Mouse (Mus musculus) left cerebral cortex, adult 9 months (tissue): Measurements from ENCODE around the gene Cog3.
"Not testable (repeated sequence)": the region's sequence is repeated elsewhere in the genome, so short reads cannot be mapped to it uniquely, and the experiment has no call there.

ENCODE experiments used
- DNase-seq, 2 experiments: peaks; one replicate each; pipeline ENCODE4 v3.0.0; 2022; ENCODE audit warnings: low spot score in 2 of 2

Cog3 gene

DNA sequence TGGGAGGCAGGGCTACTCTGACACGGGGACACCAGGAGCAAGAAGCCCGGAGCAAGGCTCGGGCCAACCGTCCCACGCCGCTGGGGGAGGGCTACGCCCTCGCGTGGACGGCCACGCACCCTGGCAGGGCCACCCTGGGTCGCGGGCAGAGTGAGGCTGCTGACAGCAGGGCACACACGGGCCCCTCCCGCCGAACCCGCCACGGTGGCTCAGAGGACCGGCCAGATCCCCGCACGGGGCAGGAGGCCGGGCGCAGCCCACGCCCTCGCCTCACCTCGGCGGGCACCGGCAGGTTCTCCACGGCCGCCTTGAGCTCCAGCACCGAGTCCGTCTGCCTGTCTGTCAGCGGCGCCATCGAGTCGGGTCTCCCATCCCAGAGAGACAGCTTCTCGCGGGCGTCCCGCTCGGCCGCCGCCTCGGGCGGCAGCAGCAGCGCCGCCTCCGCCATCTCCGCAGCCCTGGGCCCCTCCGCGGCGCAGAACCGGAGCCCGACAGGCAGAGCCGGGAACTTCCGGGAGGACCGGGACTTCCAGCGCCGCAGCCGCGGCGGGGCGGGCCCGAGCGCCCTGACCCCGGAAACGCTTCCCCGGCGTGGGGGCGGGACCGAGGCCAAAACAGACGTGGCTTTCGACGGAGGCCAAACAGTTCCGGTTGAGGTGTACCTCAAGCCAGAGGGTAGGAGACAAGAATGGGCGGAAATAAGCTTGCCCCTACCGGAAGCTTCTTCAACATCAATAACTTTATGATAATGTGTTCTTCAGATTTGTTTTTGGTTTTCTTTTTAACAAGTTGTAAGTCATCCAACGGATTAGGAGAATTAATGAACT, at the start of gene Cog3:
Cog3 (minus strand) TSS at position 527 of the 827 bp plus-strand sequence.
- DNase-seq, result peak; percentile 91 to 97

DNA sequence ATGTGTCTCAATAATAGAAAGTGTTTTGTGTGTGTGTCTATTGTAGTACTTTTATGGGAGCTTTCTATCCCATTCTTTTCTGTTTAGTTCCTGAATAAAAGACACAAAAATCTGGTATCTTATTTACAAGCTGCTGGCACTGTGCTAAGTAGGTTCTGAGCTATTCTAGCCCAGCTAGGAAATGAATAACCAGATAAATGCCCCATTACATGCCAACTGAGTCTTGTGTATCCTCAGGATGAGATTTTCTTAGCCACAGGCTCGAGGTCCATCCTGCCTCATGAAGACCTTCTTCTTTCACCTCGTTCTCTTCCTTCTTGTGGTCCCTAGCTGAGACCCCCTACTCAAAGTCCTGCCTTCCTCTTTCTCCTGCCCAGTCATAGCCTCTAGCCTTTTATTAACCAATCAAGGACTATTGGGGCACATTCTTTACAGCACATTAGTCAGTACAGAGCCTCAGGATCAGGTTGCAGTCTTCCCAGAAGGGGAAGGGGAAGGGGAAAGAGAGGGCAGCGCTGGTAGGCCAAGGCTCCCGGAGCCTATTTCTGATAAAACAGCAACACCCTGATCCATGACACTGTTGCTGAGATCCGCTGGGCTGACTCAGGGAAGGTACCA, 43.6 kb upstream of the Cog3 start:
- DNase-seq, result no peak

DNA sequence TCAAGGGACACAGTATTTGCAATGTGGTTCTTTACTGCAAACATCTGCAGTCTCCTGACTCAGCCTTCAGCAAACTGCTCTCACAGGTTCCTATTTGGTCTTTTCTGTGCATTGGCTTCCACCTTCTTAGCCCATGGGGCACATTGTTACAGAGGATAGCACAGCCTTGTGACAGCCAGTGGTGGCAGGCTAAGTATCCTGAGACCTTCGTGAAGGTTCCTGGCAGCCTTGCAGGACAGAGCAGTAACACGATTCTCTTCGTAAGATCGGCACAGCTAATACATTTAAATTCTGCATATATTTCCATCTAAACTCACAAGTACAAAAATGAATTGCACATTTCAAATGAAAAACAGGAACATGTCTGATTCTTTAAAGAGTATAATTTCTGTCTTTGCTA, 41.6 kb upstream of the Cog3 start:
- DNase-seq, result no peak

DNA sequence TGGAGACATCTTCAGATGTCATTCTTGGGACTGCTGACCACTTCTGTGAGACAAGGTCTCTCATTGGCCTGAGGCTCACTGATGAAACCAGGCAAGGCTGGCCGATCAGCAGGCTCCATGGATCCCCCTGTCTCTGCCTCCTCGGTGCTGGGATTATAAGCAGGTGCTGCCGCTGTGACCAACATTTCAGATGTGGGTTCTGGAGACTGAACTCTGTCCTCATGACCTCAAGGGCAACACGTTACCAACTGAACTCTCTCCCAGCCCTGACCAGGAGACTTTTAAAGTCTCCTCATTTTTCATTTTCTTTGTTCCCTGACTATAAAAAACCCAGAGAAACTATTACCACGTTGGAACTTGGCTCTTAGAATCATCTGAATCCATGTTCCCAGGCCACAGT, 40.4 kb upstream of the Cog3 start:
- no peak for DNase-seq

DNA sequence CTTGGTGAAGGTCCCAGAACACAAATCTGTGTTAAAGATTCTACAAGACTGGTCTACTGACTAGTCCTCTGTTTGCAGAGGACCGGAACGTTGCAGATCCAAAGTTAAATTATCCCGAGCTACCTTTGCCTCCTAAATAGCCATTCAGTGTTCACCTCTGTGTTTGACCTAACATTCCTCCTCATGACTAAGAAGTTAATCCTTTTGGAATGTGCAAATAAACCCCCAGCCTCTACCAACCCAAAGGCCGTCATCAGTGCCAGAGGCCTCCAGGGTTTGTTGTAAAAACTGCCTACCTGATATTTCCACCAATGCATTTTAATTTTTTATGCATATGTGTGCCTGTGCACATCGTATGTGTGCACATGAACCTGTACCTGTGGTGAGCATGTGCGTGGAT, 40.0 kb upstream of the Cog3 start:
- DNase-seq, result no peak

DNA sequence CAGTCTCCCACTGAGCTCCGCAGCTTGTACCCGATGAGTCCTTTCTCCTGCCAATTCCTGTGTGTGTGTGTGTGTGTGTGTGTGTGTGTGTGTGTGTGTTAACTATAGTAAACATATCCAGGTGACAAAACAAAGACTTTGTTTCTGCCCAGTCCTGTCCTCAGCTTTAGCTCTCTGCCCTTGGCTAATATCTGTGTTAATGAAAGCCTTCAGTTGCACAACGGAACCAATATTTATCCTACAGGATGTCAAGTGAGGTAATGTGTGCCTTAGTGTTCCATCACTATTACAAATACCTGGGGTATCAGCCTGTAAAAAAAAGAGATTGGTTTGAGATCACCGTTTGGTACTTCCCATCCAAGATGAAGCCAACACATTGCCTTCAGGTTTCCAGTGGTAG, 38.8 kb upstream of the Cog3 start:
- DNase-seq, result no peak

DNA sequence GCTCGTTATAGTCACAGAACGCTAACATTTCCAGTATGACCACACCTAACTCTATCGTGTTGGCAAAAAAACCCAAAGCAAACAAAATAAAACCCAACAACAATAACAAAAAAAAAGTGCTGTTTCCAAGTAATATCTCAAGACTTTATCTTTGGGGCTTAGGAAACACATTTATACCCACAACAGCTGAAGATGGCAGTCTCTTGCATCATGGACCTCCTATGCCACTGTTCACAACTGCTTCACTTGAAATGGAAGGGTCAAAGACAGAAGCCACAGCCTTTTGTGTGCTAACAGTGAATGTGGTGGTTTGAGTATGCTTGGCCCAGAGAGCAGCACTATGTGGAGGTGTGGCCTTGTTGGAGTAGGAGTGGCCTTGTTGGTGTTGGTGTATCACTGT, 37.1 kb upstream of the Cog3 start:
- DNase-seq, result no peak

DNA sequence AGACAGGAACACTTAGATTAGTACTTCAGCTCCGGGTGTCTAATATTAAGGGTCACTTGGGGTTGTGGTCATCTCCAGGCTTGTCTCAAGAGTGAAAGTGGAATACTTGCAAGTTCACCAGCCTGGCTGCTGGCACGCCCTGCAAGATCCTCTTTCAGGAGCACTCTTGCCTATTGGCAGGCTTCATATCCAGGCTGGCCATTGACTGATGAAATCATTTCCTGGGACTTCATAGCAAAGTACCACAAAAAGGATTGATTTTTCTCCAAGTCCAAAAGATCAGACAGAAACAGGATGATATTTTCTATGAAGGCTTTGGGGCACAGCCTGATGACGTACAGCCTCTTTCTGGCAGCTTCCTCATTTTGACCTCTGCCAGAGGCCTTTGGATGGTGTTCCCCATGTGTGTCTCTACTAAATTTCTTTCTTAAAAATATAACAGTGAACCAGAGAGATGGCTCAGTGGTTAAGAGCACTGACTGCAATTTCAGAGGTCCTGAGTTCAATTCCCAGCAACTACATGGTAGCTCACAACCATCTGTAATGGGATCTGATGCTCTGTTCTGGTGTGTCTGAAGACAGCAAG, 36.2 kb upstream of the Cog3 start:
- no peak for DNase-seq

DNA sequence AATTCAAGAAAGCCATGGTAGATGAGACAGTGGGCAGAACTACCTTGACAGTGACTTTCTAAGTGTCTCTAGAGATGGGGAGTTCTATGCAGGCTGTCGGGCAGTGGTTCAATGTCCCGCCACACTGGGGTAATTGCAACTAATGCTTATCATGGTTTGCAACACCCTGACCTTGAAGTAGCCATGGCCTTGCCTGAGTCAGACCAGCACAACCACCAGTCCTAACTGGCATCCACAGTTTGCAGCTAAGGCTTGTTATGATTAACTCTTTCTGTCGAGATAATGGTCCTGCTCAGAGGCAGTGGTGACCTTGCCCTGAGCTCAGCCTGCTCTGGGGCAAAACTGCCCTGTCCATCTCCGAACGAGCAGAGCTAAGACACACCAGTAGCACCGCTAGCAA, 35.0 kb upstream of the Cog3 start:
- DNase-seq, result no peak

DNA sequence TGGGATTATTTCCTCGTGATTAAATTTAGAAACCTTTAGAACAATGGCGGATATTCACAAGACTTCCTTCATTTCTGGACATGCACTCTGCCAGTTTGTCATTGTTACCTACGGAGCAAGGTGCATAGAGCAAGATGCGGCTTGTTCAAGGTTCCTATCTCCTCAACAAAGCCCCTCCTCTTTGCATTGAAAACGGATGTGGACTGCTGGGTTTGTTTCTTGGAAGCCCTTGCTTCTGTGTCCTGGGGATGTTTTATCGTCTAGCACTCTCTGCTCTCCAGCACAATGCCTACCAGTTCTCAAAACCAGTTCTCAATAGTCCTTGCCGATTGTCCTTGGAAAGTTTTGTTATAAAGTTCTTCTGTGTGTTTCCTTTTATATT, 33.5 kb upstream of the Cog3 start:
- no peak for DNase-seq

DNA sequence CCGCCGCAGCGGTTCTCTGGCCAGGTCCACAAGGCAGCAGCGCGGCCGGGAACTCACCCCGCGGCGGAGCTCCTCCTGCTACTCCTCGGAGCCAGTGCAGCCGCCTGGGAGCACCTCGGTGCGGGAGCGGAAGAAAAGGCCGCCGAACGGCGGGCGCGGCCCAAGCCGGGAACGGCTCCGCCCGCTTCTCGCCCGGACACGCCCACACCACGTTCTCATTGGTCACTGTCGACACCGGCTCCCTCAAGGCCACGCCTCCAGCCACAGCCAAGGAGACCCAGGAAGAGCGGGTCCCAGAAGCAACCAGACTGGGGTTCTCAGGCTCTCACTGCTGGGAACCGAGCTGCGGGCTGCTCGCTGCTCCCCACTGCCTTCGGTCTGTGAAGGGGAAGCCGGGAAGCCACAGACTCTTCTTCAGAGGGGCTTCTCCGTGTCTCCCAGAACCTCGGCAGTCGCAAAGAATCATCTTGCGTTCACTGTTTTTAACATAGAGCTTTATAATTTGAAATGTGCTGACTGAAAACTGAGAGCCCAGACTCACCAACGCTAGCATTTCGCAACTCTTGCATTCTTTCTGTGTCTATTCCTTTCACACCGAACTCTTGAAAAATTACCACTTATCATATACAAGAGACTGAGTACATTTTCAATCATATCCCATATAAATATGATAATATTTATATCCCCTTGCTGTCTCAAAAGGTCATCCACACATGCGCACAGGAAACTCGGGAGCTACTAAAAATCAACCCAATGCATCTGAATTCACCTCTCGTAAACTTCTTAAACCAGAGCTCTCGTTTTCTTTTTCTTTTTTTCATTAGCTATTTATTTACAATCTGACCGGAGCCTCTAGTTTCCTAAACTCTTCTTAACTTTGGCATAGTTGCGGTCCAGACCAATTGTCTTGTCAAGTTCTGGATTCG, 32.8 kb upstream of the Cog3 start, which contains the start of gene Slc25a30:
Slc25a30 (minus strand) TSS at position 170 of the 926 bp plus-strand sequence.
- peak; percentile 86 to 96 for DNase-seq

DNA sequence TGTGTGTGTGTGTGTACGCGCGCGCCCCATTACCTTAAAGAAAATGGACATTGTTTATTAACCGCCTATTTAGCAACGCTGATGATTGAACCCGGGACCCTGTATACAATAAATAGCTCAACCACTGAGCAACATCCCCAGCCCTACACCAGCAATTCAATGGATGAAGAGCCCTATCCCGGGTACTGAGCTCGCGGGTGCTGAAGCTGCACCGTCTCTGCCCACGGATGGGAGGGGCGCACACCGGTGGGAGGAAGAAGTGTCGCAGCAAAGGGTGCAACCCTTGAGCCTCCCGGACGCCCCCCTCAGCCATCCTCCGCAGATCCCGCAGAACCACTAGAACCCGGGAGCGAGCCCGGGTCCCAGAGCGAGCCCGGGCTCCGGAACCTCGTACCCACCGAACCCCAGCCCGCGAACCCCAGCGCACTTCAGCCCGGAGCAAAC, 32.1 kb upstream of the Cog3 start:
- DNase-seq, result peak in 1 of 2 experiments; percentile 58

DNA sequence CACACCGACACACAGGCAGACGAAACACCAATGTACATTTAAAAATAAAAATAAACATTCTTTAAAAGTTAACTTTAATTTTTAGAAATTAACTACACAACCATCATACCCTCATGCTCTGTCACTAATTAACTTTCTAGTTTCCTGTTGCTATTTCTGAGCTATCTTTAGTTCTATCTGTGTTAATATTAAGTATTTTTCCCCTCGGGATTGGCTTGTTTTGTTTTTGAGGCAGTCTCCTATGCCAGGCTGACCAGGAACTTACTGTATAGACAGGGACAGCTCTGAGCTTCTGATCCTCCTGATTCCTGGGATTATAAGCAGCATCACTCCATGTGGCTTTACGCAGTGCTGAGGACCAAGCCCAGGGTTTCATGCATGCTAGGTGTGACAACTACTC, 25.6 kb upstream of the Cog3 start:
- DNase-seq, result no peak

DNA sequence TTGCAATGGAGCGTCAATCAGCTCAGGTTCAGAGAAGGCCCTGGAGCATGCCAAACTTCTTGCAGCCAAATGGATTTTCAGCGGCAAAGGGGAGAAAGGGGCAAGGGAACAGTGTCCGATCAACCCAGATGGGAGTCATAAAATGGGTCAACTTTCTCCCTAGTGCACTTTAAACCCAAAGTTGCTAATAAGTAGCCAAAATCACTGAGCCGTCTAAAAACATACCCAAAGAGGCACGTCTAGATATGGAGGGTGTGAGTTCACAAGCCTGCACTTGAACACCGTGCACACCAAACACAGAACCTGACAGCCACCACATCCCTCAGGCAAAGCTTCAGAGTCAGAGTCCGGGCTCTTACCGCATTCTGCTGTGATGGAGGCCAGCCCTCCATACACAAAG, 22.3 kb upstream of the Cog3 start:
- no peak for DNase-seq

DNA sequence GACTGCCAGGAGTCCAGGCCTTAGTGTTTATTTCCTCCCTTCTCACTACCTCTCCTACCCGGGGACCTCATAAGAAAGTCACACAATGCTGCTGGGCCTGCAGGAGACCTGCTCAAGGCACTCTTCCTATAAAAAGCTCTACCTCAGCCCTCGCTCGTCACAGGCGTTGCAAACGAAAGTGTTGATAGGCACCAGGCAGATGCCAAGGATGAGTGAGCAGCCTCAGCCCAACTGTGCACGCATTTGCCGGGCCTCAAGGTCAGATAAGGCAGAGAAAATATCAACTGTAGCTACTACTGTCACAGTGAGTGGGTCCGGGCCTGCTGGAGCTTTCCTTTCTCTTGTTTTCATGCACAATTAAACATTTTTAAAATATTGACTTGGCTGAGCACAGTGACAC, 19.1 kb upstream of the Cog3 start:
- DNase-seq, result no peak

DNA sequence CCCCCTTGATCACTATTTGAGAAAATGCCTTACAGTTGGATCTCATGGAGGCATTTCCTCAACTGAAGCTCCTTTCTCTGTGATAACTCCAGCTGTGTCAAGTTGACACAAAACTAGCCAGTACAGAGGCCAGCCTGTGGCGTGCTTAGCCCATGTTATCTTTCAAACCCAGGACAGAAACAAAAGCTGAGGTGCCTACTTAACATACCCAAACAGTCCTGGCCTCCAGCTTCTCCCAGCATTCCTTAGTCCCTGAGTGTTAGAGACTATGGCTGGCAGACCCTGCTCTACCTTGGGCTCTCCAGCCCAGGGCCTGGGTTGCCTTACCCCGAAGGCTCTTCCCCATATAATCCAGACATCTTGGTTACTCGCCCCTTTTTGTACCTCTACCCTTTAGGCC, 18.1 kb upstream of the Cog3 start:
- not testable (repeated sequence) for DNase-seq

DNA sequence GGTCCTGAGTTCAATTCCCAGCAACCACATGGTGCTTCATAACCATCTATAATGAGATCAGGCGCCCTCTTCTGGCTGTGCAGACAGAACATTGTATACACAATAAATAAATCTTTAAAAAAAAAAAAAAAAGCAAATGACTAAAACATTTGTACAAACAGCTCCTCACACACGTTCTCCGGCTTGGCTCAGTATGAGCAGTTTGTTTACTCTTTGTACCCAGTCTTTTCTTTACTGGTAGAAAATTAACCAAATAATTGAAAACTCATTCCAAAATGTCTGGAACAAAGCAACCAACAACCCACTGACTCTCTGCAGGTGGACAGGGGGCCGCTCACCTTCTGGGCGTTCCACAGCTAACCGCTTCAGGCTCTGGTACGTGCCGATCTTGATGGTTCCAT, 16.8 kb upstream of the Cog3 start:
- no peak for DNase-seq

DNA sequence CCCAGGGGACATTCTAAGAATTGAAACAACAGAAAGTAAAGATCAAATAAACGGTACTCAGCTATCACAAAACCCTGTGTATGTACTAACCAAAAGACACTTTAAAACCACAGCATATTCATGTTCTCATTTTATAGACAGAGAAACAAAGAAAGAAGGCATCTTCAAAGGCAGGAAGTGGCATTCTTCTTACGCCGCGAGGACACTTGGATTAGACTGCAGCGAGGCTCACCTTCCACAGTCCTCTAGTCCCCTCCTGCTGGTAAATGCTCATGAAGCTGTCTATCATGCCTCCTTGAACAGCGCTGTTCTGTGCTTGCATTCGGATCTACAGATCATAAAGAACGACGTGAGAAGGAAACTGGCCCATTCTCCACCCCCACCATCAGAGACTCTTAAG, 15.0 kb upstream of the Cog3 start:
- DNase-seq, result no peak

DNA sequence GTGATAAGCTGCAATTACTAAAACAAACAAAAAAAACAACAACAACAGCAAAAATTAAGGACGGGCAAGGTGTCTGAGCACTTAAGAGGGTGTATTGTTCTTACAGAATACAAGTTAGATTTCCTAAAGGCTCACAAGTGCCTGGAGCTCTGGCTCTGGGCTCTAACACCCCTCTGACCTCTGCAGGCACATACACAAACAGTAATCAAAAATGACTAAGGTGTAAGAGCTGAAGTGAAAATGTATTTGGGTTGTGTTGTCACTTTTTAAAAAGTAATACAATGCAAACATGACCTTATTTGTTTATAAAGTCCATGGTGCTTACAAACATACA, 13.9 kb upstream of the Cog3 start:
- no peak for DNase-seq

DNA sequence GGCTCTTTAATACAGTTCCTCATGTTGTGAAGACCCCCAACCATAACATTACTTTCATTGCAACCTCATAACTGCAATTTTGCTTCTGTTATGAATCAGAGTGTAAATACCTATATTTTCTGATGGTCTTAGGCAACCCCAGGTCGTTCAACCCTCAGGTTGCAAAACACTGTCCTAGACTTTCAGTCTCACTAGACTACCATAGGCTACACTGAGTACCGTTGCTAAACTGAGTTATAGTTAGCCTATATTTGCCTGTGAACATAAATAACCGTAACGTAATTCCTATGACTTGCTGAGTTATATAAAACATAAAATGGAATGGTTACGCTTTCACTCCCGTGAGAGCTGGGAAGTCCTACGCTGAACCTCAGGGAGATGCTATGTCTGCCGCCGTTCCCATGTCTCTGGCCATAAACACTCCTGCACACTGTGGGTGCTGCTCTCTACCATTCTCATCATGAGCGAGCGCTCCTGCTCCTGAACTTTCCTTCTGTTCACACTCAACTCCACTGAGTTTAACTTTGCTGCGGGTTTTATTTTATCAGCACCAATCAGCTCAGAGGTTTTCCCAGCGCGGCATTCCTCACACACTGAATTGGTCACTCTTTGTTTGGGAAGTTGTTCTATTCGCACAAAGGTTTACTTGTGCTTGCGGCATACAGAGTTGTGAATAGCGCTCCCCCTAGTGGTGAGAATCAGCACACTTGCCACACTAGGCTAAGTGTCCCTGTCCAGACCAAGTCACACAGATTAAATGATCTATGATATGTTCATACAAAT, 13.4 kb upstream of the Cog3 start:
- peak; percentile 35 to 81 for DNase-seq
